Mouse (Mus musculus): ENCODE measurements at regions not wholly inside any gene's neighbourhood (a gene's known extent, or its start where the extent isn't known, plus 50 kb on each side); places are given as distances from the start of the nearest gene placed in this dataset.

- TF ChIP-seq EP300 (IDR thresholded peaks at IDR 0.05; ENCODE audit: insufficient read depth, low read depth, low read length) (no peak), POLR2A (IDR thresholded peaks at IDR 0.05; ENCODE audit: insufficient read depth, low read depth, low read length) (no peak)
Observed at GRCm38 (mm10) chr2:159949046-159949445, 384.9 kb downstream of the Gm826 start.

All from heart, adult 2 months (tissue).